Mouse (Mus musculus) embryo, embryonic 9.5 days (tissue): Measurements from ENCODE around the gene Mpdz.
A peak's percentile ranks its signal among the peaks of the same experiment; 100 is the strongest.

Source experiments
- DNase-seq: peaks from one replicate; pipeline ENCODE4 v3.0.0-alpha.2; 2017; ENCODE audit errors: extremely low spot score

The Mpdz gene

DNA sequence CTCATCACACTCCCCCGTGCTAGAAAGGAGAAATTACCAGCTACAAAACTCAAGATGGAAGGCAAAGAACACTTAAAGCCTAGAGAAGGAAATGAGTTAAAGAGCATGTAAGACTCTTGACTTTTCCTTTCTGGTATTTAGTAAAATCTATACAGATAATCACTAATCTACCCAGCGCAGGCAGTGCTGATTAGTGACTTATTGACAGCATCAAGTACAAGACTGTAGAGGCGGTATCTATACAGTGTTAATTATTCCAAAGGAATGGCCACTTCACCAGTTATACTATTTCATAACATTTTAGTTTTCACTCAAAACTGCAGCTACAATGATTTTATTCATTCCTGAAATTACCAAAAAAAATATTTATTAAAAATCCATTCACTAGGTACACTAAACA lies 49.7 kb downstream of the Mpdz start:
- no peak for DNase-seq

DNA sequence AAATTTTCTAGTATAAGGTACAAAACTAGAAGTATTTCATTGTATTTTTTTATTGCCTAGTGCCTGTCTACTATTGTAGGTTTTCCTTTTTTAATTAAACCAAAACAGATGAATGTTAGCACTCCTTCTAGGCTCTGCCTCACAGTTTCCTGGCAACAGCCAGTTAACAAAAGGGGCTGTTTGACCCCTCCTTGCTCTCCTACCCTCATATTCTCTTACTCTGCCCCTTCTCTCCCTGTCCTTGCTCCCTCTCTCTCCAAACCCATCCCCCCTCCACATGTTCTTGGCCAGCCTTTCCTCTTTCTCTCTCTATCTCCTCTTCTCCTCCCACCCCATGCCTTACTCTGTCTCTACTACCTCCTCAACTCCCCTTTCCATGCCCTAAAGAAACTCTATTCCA lies 53.4 kb downstream of the Mpdz start:
- DNase-seq: peak; percentile 9

DNA sequence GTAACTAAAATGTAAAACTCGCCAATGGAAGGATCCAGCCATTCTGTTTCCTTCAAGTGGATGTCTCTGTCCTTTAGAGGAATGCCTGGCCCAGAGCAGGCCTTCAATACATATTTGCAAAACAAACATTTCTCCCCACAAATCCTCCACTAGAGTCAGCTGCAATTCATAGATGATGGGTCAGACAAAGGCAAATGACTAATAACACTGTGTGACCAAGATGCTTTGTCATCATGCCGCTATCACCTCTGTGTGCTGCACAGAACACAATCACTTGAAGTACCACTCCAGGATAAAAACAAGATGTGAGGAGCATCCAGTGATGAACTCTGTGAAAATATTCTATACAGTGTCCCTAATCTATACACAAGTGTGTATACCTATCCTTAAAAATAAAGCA lies 55.0 kb downstream of the Mpdz start:
- DNase-seq: no peak

DNA sequence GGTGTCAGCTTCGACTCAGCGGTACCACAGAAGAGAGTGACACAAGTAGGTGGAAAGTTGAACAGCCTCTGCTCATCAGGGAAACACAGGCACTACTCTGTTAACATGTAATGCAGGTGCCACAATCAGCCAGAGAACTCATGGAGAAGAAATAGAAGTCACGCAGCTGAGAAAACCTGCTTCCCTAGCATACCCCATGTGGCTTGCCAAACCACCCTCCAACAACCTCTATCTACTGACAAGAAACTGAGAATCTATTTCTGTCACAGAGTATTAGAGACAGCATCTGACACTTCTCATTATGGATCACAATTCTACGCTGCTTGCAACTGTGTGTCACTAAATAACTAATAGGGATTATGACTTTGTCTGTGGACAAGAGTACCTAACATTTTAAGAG lies 70.3 kb downstream of the Mpdz start:
- no peak for DNase-seq

DNA sequence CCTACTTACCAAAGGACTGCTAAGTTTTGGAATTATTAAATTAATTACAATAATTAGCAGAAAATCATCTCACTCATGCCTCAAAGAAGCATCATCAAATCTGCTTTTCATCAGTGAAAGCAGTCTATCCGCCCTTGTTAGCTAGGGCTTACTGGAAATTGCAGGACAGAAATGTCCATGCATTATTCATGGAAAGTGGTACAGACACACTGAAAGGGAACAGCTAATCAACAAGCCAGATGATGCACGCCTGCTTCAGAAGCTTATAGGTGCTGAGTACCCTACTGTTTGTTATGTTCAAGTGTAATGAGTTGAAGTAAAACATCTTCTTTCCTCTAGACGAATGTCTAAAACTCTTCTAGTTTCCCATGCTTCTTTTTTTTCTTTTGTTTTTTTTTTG lies 91.2 kb downstream of the Mpdz start:
- DNase-seq: no peak

DNA sequence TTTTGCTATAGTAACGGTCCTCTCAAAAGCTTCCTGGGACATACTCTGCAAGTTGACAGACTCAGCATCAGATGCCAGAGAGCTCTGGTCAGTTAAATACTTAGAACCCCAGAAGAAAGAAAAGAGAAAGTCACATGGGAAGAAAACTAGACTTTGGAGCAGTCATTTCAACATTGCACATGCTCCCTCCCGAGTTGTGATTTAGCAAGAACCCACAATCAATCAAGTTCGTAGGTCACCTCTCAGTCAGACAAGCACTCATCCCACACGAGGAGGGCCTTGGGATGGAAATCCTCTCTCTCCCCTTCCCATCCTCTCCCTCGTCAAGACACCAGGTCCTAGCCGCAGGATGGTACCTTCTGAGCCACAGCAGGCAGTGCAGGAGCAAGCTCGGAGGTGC lies 94.0 kb downstream of the Mpdz start:
- DNase-seq: no peak

DNA sequence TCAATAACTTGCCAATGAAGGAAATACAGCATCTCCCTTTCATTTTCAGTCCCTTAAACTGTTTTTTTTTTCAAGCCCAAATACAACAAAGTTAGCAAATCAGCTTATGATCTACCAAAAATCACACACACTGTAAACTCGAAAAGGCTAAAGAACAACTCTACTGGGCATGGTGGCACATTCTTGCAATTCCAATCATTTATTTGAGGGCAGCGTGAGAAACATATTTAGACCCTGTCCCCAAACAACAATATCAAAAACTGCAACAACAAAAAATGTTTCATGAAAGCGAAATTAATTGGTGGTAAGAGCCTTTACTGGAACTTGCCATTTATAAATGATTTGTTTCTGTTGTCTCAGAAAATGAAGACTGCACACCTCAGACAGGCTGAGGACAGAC lies 97.5 kb downstream of the Mpdz start:
- DNase-seq: no peak

DNA sequence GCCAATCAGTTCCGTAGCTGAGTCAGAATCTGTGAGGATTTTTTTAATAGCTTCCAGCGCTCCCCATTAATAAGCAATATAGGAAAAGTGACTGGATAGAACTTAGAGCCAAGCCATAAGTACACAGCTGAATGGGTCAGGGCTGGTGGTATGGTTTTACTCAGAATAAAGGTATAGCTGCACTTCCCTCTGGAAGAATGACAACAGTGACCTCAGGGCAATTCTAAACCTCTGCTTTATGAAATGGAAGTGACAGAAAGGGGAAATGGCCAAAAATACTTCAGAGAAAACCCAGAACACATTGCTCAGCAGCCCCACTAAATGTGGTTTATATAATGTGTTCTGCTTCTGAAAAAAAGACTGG lies 109.0 kb downstream of the Mpdz start:
- DNase-seq: no peak

DNA sequence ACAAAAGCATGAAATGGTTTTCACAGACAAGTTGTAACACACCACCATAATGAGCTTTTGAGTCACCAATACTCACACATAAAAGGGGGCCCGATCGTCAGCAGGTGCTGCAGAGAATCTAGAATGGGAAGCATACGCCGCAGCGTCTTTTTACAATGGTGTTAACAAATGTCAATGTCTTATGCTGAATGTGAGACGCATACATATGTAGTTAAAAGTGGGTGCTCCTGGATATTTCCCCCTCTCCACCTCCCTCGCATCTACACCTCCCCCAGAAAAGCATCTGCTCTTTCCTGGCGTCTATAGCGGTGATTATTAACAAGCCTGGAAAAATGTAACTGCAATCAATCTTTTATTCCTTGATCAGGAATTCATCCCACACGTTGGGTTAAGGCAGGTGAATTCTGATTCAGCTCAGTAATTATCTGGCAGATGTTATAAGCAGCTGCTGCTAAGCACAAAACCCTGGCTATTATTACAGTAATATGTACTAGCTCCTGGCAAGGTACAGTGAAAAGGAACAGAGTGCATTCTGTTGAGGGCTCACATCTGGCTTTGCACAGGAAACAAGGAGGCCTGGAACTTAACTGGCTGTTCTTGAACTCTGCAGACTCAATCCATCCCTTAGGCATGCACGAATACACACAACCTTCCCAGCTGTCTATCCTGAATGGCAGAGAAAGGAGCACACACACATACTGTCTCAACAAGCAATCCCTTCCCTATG lies 109.6 kb downstream of the Mpdz start:
- DNase-seq: no peak

DNA sequence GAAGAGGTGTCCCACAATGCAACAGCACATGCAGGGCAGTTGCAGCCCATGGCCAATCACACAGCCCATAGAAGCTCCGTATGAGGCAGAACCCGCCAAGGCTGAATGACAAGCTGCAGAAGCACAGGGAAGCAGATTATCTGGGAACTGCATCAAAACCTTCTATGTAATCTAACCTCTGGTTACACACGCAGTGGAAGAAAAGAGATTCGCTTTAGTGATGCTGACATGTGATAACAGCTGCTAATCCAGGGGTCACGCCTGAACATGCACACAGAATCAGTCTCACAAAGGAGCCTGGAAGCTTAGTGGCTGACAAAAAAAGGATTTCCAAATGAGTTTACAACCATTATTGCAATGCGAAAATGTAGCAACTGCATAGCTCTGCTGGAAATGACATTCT lies 110.2 kb downstream of the Mpdz start:
- DNase-seq: no peak

DNA sequence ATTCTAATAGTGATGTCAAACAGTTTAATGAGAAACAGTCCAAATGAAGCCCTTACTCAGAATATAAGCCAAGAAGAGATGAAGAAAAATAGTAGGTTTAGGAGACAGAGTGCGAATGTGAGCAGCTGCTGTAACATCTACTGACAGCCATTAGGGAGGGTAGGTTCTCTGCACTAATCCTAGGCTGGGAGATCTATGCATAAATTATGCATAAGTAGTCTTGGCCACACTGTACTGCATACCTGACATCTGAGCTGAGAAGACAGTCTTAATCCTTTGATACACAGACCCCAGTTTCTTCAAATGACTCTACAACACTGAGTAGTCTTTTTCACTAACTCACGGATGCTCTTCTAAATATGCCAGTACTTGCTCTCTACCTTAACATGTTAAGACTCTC lies 114.9 kb downstream of the Mpdz start:
- no peak for DNase-seq

DNA sequence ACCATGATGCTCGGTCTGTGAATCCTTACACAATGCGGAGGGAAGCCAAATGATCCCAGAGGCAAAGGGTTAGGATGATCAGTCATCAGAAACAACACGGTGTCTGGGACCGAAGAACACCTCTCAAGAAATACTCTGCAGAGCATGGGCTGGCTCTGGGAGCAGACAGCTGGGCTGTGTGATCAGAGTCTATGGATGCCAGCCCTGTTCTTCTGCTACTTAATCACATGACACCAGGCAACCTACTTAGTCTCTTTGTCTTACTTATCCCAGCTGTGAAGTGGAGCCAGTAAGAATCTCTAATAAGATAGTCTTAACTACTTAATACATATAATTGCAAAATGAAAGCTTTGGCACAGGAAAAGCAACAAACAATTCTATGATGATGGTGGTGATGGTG lies 118.8 kb downstream of the Mpdz start:
- DNase-seq: no peak

DNA sequence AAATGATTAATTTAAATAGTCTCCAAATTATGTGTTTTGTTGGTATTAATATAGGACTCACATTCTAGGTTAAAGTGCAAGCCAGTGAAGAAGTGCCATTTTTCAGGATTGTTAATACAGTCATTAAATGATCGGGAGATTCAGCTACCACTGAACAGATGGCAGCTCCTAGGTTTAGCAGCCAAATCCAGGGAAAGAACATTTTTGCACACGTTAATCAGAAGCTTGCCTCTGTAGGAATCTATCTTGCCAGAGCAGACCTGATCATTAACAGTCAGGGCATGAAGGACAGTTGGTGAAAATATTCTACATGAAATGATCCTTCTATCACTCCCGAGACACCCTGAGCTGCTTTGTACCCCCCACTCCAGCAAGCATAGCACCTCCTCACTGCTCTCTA lies 120.4 kb downstream of the Mpdz start:
- no peak for DNase-seq

DNA sequence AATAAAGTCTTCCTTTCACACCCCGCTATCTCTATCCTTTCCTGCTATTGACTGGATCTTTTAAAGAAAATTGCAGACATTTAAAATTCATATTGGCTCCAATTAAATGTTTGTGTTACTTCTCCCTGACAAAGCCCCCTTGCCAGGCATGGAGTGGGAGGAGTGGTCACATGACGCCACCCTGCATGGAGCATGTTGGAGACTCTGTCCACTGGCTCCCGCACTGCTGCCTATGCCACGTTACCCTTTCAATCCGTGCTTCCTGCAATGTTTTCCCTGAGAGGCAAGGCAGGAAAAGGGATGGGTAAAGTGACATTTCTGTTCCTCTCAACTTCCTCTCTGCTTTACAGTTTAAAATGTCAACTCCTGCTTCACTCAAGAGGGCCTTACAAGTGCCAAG lies 128.0 kb downstream of the Mpdz start:
- DNase-seq: no peak

DNA sequence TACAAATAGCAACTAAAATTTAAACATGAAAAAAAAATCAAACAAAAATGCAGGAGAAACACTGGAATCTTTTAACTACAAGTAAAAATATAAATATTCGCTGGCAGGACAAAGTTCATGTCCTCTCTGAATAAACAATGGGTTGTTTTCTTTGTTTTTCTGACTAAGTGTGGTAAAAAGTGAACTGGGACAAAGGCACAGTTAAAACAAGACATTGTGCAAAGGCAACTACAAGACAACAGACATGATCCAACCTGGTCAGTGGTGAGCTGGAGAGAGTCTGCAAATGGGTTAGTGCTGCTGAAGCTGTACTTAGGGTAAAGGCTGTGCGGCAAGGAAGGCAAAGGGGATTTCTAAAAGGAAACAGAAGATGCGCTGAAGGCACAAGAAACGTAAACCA lies 129.4 kb downstream of the Mpdz start:
- DNase-seq: no peak

DNA sequence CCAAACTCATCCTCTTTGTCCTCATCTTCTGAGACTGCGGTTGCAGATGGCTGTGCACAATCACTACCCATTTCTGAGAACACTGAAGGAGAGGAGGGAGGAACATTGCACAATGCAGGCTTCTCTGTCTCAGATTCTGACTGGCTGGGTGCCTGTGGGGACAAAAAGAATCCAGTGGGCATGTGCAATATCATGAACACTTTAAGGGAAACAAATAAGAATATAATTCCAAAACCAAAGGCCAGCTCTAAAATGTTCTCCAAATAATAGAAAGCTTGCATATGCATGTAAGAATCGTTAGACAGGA lies 132.5 kb downstream of the Mpdz start:
- no peak for DNase-seq

DNA sequence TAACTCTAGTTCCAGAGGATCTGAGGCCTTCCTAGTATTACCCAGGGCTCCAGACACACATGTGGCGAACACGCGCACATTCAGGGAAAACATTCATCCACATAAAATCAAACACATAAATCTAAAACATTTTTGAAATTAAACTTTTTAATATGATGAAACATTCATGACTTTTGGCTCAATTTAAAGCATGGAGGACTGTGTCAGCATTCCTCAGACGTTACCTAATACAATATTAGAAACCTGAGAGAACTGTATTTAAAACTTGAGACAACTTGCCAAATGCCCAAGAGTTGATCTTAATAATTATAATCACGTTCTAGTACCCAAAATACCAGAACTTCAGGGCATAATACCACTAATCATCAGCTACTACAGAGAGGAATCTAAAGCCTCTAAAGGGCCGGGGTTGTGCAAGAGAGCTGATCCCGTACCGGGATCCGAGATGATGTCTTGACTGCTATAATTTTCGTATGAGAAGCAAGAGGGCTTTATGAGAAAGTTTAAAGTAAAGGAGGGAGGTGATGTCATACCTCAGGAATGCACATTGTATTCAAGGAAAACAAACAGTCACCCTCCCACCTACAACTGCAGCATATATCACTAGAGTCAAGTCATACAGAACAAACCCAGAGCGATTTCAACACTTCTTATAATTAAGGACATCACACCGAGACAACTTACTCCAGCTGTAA lies 133.0 kb downstream of the Mpdz start:
- DNase-seq: no peak

DNA sequence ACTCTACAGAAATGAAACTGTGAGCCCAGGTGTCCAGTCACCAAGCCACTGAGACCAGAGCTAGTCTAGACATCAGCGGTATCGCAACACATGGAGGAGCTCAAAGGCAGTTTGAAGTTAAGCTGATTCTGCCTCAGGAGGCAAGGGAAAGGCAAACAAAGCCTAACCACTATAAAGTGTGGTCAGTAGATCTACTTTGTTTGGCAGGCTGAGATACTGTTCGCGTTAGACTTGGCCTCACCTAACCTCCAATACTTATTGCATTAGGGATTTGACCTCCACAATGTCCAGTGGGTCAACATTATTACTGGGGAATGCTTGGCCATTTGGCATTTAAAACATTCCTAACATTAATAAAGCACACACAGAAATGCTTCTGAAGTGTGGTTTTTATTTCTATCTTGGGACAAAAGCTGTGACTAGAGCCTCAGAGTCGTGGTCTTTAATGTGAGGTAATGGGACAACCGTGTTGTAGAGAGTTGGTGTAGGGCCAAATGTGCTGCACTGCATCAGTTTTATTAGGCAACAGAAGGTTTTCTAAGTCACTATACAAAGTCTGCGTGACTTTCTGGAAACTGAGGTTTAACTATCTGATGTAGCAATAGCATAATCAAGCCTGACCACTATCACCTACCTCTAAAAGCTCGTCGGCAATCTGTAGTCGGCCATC lies 134.9 kb downstream of the Mpdz start:
- no peak for DNase-seq

DNA sequence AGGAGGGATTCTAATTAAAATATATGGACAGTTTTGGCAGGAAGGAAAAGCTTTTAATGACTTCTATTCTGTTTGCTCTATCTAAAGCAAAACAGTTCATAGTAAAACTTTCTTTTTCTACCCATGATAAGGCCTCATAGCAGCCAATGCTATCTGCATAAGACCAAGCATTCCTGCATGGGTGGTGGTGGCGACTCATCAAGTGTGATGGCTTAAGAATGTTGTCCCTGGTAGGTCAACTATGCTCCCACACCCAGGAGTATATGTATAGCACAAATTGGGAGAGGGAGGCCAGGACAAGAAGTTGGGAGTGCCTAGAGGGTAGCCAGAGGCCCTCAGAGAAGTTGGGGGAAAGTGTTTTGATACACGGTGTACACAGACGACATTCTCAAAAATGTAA lies 140.6 kb downstream of the Mpdz start:
- DNase-seq: no peak

DNA sequence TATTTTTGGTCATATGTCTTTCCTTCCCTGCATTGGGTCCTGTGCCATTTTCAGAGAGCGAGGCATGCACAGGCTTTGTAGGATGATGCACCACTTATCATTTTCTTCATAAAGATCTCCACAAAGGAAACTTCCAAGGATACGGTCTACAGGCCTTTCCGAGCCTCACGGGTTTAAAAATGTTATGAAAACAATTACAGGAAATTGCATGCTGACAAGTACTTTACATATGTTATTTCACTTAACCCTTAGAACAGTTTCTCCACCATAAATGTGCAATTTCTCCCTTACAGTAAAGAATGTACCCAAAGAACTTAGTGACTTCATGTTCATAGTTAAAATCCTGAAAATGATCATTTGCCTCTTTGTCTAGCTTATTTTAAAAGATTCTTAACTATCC lies 144.2 kb downstream of the Mpdz start:
- no peak for DNase-seq

DNA sequence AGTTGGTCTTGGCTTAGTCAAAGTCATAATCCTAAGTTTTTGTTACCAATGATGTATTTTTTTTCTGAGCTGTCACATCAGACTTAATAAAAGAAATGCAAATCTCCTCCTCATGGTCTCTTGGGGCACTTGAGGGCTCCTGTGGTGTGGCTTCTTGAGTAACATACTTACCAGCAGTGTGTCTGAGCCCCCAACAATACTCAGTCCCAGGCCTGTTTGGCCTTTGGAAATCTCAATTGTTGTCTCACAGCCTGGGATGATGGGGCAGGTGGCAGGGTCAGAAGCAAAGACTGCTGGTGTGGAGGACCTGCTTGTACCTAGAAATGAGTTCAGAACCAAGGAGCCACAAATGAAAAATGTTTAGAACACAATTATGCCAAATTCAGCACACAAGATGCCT lies 149.3 kb downstream of the Mpdz start:
- no peak for DNase-seq

DNA sequence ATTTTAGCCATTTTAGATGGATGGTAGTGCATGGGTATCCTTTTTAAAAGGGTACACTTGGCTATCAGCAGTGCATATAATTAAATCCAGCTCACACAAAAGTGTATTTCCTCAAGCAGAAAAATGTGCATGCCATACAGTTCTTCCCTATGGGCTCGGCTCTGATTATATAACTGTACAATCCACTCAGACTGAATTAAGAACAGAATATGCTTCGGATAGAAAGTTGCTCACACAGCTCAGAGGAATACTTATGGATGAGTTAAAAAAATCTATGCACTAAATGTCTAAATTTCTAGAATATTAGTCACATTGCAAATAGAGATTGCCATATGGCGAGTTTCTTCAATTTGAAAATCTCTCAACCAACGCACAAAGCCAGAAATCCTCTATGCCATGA lies 157.1 kb downstream of the Mpdz start:
- DNase-seq: no peak

DNA sequence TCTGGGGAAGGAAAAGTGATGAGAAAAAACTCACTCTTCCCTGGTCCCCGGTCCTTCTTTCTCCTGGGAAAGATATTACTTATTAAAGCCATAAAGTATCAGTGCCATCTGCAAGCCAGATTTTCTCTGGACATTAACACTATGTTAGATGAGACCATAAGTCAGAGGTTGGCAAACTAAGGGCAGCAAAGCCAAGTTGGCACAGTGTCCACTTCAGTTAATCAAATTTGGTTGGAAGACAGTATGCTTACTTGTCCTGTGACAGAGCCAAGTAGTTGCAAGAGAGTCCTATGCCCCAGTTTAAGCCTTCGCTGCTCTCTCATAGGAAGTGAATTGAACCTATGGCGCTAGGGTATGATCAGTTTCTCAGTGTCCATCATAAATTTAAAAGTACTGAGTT lies 159.0 kb downstream of the Mpdz start:
- no peak for DNase-seq

DNA sequence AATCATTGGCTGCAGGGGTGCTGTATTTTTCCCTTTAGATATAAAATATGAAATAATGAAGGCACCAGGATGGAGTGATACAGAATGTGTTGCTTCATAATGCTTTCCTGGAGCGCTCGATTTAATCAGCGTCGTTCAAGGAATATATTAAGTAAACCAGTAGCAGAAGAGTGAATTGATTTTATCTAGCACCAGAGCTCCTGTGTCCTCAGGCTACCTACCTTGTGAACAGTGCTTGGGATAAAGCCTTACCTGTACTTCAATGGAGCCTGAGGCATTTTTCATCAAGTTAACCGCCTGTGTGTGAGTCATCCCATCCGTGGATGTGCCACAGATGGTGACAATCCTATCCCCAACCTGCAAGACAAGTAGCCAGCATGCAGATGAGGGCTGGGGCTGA lies 159.5 kb downstream of the Mpdz start:
- DNase-seq: no peak
